Mouse (Mus musculus): ENCODE results near the gene Agap2.

Agap2 gene

GRCm38 (mm10) chr10:127076082-127076481, 998 bp downstream of the Agap2 start:
- no peak for DNase-seq (ENCODE audit: low spot score)

DNA sequence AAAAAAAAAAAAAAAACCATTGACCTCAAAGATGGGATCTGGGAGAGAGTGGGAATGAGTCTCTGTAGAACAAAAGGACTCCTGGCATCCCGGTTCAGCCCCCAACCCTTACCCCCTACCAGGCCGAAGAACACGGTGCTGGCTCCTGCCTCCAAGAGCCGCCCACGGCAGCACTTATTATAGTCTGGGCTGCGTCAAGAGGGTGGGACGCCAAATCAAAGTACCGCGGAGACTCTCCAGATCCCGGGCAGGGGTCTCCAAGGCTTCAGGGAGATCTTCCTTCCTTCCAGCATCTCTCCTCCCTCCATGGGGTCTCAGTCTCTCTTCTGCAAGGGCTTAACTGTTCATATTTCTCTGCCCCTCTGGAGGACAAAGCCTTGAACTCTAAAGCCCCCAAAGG, 2.4 kb downstream of the Agap2 start:
- DNase-seq (ENCODE audit: low spot score) = no peak

- DNase-seq (ENCODE audit: low spot score) = no peak
These were observed 3.1 kb downstream of the Agap2 start for GRCm38 (mm10) chr10:127078001-127078676.

DNA sequence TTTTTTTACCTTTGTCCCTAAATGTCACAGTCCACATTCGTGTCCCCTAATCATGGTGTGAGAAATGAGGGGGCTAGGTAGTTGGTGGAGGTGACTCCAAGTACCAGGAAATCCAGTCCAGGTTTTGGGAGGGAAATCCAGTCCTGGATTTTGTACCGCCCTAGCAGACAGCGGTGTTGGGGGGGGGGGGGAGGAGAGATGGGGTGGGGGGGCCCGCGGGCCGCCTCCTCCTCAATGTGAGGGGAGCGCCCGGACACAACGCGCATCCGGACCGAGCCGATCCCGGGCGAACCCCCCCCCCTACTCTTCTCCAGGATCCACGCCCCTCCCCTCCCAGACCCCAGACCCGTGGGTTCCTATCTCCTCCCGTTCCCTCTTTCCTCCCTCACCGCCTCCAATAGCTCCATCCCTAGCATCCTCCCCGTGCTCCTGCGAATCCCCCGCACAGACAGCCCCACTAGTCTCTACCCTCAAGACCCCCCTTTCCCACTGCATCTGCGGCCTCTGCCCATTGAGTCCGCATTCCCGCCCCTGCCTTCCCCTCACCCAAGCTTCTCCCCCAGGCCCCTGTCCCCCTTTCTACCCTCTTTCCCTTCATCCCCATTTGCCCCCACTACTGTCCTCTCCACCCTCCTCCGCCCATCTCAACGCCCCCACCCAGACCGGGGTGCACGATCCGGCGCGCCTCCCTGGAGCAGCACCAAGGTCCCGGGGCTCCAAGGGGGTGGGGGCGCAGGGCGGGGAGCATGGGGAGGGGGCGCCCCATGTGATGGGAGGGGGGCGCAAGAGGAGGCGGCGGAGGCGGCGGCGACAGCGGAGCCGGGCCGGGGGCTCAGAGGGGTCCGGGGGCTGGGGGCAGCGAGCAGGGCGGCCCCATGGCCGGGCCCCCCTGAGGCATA, 3.8 kb downstream of the Agap2 start:
- DNase-seq (ENCODE audit: low spot score) = no peak

GRCm38 (mm10) chr10:127079665-127080391, 4.7 kb downstream of the Agap2 start:
- DNase-seq (ENCODE audit: low spot score) = no peak

DNA sequence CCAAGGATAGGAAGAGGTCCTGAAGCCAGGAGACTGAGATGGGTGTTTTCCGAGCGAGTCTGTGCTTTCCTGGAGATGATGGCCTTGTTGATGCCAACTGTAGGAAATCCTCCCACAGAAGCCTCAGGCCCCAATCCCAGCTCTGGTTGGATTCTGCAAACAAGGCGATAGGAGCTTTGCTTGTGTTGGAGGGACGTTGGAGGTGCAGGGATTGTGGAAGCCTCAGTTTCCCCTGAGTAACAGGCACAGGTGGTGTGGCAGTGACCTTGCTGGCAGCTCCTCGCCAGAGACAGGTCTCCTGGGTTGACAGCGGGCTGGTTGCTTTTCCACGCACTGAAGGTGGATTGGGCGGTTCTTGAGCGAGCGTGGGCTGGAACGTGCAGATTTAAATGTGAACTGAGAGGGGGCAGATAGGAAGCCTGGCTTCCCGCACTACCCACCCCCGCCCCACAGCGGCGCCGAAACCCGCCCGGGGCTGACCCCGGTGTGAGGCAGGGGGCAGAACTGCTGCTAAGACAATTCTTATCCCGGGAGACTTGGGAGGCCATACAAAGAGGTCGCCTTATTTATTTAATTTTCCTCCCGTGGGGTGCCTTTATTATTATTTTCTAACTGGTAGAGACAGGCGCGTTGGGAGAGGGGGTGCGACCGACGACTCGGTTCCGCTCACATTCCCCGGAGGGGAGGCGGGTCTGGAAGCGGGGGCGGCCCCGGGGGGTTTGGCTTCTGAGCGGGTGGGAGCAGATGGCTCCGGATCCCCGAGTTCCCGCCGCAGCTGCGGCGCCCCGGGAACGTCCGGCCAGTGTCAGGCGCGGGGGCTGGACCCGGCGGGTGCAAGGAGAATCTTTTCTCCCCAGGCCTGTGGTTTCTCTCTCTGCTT, 6.1 kb downstream of the Agap2 start:
- no peak for DNase-seq (ENCODE audit: low spot score)

DNA sequence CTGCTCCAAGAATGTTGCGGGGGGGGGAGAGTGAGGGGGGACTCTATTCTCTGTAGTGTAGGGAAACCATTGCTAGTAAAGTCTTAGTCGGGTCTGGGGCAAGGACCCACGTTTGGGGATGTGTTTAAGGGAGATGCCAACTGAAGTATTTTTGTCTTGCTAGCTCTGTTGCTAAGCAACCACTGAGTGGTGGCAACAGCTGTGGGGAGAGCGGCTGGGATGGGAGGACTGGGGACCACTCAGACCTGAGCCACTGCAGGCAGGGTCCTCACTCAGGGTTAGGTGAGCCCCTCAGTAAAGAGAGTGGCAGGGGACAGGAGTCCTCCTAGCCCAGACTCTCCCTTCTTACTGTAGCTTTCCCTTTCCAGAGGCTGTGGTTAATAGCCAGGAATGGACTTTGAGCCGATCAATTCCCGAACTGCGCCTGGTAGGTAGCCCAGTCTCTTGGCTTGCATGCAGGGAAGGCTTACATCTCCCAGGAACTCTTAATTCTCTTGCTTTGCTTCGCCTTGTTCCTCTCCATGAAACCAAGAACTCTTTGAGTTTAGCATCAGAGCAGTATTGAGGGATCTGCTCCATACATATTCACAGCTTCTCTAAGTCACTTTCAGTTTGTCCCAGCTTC, 7.0 kb downstream of the Agap2 start:
- no peak for DNase-seq (ENCODE audit: low spot score)

DNA sequence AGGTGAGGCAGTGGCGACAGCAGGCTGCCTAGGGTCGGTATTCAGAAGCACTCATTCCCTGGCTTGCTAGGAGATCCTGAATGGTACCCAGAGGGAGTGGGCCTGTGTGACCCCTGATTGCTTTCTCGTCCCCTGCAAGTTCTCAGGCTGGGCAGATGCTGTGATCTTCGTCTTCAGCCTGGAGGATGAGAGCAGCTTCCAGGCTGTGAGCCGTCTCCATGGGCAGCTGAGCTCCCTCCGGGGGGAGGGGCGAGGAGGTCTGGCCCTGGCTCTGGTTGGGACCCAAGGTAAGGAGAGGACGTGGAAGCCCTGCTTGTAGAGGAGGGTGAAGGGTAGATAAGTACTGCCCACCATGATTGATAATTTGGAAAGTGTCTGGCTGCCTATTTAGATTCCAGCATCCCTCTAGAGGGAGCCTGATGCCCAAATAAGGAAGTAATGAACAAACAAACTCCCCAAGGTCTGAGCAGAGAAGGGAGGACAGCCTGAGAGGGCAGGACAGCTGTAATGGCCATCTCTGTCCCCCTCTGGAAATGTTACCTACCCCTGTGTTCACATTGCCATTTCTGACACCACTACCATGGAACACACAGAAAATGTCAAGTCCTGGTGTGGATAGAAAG, 8.3 kb downstream of the Agap2 start:
- DNase-seq (ENCODE audit: low spot score) = no peak

- DNase-seq (ENCODE audit: low spot score) = no peak
These were observed 8.8 kb downstream of the Agap2 start for GRCm38 (mm10) chr10:127083915-127084306.

DNA sequence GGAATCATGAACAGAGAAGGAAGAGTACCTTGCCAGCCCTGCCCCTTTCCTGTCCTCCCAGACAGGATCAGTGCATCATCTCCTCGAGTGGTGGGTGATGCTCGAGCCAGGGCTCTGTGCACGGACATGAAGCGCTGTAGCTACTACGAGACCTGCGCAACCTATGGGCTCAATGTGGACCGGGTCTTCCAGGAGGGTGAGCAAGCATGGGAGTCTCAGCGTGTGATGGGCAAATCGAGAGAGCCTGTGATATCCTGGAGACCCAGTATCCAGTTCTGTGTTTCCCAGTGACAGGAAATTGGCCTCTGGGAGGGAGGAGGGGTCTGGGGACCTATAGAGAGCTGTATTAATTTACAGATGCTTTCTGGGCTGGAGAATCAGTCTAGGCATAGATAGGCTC, 10.0 kb downstream of the Agap2 start:
- DNase-seq (ENCODE audit: low spot score) = no peak

GRCm38 (mm10) chr10:127085633-127086032, 10.5 kb downstream of the Agap2 start:
- no peak for DNase-seq (ENCODE audit: low spot score)

GRCm38 (mm10) chr10:127090560-127091411, 15.7 kb downstream of the Agap2 start:
- no peak for DNase-seq (ENCODE audit: low spot score)

GRCm38 (mm10) chr10:127091507-127092396, 16.7 kb downstream of the Agap2 start:
- no peak for DNase-seq (ENCODE audit: low spot score)

- DNase-seq (ENCODE audit: low spot score) = no peak
These were observed 17.7 kb downstream of the Agap2 start for GRCm38 (mm10) chr10:127092742-127093141.

- no peak for DNase-seq (ENCODE audit: low spot score)
These were observed 19.3 kb downstream of the Agap2 start for GRCm38 (mm10) chr10:127094382-127094802.

DNA sequence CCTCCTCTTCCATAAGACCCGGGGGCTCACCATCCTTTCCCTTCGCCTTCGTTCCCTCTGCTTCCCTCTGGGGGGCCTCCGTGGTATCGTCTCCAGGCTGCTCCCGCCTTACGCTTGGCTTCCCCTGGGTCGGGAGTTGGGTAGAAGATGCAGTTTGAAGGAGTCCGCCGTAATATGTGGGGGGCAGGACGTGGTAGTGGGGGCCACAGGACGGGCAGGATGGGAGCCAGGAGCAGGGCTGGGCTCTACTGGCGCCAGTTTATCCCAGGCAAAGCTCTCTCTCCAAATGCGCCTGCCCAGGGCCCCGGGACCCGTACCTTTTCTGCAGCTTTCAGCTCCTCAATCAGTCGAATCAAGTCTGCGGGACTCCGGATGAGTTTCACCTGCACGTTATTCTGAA, 23.4 kb downstream of the Agap2 start:
- DNase-seq (ENCODE audit: low spot score) = no peak

GRCm38 (mm10) chr10:127099191-127099590, 24.1 kb downstream of the Agap2 start:
- no peak for DNase-seq (ENCODE audit: low spot score)

GRCm38 (mm10) chr10:127099868-127100267, 24.8 kb downstream of the Agap2 start:
- no peak for DNase-seq (ENCODE audit: low spot score)

GRCm38 (mm10) chr10:127100414-127100813, 25.3 kb downstream of the Agap2 start:
- no peak for DNase-seq (ENCODE audit: low spot score)
